Mouse (Mus musculus) lung, adult 2 months (tissue): ENCODE results near the gene Cers6. TPM values are rescaled to one million over a fixed set of nuclear protein-coding genes. Genes with fewer than 3 reads are reported as not detected.

Experiments used
- DNase-seq: peaks from one replicate; pipeline ENCODE4 v3.0.0; 2022
- H3K4me1 ChIP-seq: fragments of 200-500 bp; 2 replicates; pipeline ENCODE4 v1.6.1; 2011; ENCODE audit warnings: low read length; ENCODE audit not compliant: control insufficient read depth, insufficient read depth
- H3K4me3 ChIP-seq: fragments of 200-500 bp; replicated peaks from 2 replicates; pipeline ENCODE3; 2011; ENCODE audit warnings: low read depth, mild to moderate bottlenecking, control low read depth, low read length; ENCODE audit errors: extremely low read depth
- CTCF ChIP-seq: fragments of 200-500 bp; IDR thresholded peaks from 2 replicates; pipeline ENCODE4 v1.5.1; 2011; ENCODE audit warnings: mild to moderate bottlenecking, low read length, control low read depth; ENCODE audit not compliant: insufficient read depth
- POLR2A ChIP-seq: fragments of 200-500 bp; IDR thresholded peaks from 2 replicates; pipeline ENCODE4 v1.6.1; 2011; ENCODE audit warnings: low read depth, mild to moderate bottlenecking, control low read depth, low read length, borderline replicate concordance; ENCODE audit errors: extremely low read depth
- WGBS: fragments of 180-500 bp; shearing (Covaris S2); methylation state at CpG from one replicate; pipeline ENCODE4 v1.1.7; 2018; 5-methylcytosine and 5-hydroxymethylcytosine counted together
- polyA plus RNA-seq: library from polyadenylated mRNA; depleted of rRNA; stranded (reverse); fragments of >200 nt; gene quantifications from 2 replicates; pipeline ENCODE4 v1.2.3, GENCODE M21; 2012

The Cers6 gene
- polyA plus RNA-seq, 1 experiment = 16.2 TPM

DNA sequence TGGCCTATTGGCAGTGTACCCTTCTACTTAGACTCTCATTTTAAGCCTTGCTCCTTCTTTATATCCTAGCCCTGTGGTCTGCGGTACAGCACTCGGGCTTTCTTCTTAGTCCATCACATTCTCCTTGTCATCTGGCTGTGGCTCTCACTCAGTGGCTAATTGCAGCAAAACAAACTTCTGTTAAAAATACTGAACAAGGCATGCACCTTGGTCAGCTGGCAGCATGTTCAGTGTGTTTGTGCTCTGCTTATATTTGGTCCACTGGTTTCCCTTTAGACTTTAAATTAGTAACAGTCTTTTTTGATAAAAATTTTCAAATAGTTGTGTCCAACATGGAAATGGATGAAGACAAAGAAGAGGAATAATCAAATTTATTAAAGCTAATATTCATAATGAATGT lies 94.3 kb downstream of the Cers6 start:
- no peak for TF ChIP-seq POLR2A
- no peak for TF ChIP-seq CTCF
- Histone ChIP-seq H3K4me3 (no peak overlapping the region), H3K4me1 (no peaks in the 10 kb centered on the region)
- 88% methylated on average over 2 of the region's 2 CpGs for WGBS
- no peak for DNase-seq

DNA sequence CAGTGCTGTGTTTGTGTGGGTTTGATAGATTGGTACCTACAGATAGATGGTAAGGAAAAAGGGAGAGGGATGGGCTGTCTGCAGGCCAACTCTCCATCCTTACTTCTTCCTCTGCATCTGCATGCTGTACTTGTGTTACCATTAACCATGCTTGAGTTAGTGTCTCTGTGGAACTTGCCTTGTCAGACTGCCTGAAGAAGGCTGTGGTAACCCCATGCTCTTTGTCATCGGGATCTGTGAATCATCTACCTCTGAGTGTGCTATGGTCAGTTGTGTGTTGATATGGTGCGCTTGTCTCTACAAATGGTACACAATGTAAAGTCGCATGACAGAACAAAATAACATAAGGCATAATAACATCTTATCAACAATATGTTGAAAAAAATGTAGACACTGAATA lies 94.9 kb downstream of the Cers6 start:
- DNase-seq = no peak
- Histone ChIP-seq H3K4me3 (no peak overlapping the region), H3K4me1 (no peaks in the 10 kb centered on the region)
- 90% methylated on average over 3 of the region's 3 CpGs for WGBS
- TF ChIP-seq CTCF (no peak), POLR2A (no peak)

DNA sequence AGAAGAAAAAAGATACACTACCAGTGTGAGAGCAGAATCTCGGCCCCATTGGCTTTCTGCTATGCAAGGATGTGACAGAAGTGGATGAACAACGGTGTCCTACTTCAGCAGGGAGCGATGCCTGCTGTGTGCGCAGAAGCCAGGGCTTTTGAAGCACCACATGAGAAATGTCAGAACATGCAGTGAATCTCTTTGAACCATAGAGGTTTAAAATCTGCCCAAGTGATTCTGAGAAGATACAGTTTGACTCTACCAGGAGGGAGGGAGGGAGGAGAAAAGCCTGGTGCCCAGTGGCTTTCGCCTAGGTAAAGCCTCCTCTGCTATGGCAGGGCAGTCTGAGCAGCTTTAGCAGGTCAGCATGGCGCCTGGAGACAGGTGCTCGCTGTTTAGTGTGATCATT lies 96.6 kb downstream of the Cers6 start:
- Histone ChIP-seq H3K4me3 (no peak overlapping the region), H3K4me1 (no peaks in the 10 kb centered on the region)
- WGBS = 80% methylated on average over 7 of the region's 7 CpGs
- DNase-seq = no peak
- TF ChIP-seq POLR2A (no peak), CTCF (no peak)

DNA sequence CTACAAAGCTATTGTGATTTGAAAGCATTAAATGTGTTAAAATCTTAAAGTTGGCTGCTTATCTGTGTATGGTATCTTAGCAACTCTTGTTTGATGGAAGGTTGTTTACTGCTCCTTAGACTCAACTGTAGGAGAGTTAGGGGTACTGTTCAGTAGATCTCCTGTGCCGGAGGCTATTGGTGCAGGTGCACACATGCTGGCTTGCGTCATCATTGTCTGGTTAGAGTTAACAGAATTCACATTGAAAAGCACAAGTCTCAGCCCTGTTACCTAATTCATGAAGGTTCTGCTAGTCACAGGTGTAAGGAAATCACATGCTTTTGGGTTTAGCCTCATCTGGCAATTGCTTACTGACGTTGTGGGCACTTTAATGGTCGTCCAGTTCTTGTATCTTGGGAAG lies 98.3 kb downstream of the Cers6 start:
- DNase-seq = no peak
- 82% methylated on average over 4 of the region's 4 CpGs for WGBS
- TF ChIP-seq POLR2A (no peak), CTCF (no peak)
- no peaks in the 10 kb centered on the region for H3K4me1 ChIP-seq
- H3K4me3 ChIP-seq = no peak overlapping the region

DNA sequence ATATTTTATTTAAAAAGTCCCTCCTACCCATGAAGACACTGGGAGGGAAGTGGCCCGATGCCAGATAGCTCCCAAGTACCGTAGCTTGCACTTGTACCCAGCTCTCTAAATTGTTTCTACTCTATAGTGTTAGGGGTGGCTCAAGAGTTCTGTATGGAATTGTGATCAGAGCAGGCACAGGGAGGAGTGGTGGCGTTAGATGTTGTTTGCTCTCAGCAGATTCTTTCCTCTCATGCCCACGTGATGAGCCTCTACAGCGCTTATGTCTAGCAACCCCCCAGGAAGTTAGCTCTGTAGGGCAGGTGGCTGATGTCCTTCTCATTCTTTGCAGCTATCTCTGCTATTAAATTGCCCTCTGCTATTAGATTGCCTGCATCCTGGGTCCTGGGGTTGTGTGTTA lies 98.8 kb downstream of the Cers6 start:
- DNase-seq = no peak
- H3K4me1 ChIP-seq = no peaks in the 10 kb centered on the region
- TF ChIP-seq CTCF (no peak), POLR2A (no peak)
- WGBS = 61% methylated on average over 5 of the region's 5 CpGs
- H3K4me3 ChIP-seq = no peak overlapping the region

DNA sequence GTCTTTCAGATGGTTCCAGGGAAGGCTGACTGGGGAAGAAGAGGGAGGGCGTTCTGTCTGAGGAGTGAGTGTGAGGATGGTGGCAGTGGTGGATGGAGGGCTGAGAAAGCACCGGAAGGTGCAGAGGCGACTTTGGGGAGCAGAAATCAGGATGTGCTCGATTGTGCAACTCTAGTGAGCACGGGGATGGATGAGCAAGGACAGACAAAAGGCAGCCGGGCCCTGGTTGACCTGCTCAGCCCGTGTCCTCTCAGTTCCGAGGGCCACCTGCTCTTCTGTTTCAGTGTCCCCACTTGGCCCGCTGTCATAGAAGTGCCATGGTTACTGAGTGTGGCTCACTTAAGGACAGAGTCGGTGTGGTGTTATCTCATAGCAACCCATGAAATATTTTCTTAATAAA lies 99.4 kb downstream of the Cers6 start:
- no peak for TF ChIP-seq POLR2A
- TF ChIP-seq CTCF = no peak
- Histone ChIP-seq H3K4me1 (no peaks in the 10 kb centered on the region), H3K4me3 (no peak overlapping the region)
- 85% methylated on average over 10 of the region's 10 CpGs for WGBS
- DNase-seq = no peak

DNA sequence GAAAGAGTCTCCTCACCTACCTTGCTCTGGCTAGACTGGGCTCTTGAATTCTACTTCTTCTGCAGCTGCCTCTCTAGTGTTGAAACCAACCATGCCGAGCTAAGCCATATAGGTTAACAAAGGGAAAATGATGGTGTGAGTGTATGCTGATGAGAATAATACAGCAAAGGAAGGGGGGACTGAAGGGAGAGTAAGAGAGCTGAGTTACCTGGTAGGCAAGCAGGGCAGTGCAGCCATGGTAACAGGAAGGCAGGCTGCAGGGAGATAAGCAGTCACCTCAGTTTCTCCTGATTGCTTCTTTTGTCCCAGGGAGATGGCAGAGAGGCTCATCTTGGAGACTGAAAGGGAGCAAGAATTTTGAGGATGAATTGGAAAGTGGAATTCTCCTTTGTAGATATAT lies 105.1 kb downstream of the Cers6 start:
- no peak for DNase-seq
- no peaks in the 10 kb centered on the region for H3K4me1 ChIP-seq
- no peak overlapping the region for H3K4me3 ChIP-seq
- TF ChIP-seq POLR2A = no peak
- TF ChIP-seq CTCF = no peak
- WGBS = 79% methylated on average over 1 of the region's 1 CpGs

DNA sequence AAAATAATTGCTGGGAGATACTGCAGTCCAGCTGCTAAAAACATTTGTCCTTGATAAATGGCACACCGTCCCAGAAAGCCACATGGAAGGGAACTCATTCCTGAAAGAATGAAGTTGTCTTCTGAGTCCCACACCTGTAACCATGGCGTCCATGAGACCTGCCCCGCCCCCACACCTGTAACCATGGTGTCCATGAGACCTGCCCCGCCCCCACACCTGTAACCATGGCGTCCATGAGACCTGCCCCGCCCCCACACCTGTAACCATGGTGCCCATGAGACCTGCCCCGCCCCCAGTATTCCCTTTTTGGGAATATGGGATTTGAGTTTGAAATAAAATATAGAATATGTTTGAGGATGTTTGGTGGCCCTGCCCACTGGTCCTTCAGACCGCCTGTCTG lies 106.8 kb downstream of the Cers6 start:
- TF ChIP-seq CTCF (no peak), POLR2A (no peak)
- Histone ChIP-seq H3K4me1 (no peaks in the 10 kb centered on the region), H3K4me3 (no peak overlapping the region)
- WGBS = 84% methylated on average over 8 of the region's 8 CpGs
- DNase-seq = no peak

DNA sequence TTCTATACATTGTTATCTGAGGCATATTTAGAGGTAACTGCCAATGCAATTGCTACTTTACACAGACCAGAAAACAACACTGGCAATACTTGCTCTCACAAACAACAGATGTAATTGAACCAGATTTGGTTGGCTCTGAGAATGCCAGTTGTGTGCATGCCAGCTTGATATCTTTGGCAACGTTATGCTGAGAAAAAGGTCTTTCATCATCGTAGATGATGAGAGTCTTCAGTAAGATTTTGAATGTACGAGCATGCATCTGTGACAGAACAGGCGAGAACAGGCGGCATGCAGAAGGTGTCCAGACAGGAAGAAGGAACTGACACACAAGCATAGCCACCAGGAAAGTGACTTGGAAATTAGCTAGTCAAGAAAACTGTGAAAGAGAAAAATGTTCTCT lies 110.6 kb downstream of the Cers6 start:
- WGBS = 84% methylated on average over 5 of the region's 5 CpGs
- no peak for TF ChIP-seq POLR2A
- TF ChIP-seq CTCF = no peak
- no peak for DNase-seq
- Histone ChIP-seq H3K4me1 (no peaks in the 10 kb centered on the region), H3K4me3 (no peak overlapping the region)

DNA sequence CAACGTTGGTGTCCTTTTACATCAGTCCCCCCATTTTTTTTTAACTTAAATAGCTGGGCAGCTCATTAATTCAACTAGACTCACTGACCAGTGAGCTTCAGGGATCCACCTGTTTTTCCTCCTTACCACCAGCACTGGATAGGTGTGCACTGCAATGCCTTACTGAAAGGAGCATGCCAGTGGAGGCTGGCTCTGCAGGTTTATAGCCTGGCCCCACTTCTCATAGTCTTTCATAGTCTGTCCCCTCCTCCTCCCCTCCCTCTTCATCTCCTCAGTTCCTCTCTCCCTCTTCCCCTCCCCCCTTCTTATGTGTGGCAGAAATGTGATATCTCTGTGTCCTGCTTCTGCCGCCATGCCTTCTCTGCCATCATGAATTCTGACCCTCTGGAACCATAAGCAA lies 112.5 kb downstream of the Cers6 start:
- DNase-seq = no peak
- no peak overlapping the region for H3K4me3 ChIP-seq
- no peaks in the 10 kb centered on the region for H3K4me1 ChIP-seq
- WGBS = 68% methylated on average over 2 of the region's 2 CpGs
- TF ChIP-seq POLR2A (no peak), CTCF (no peak)

DNA sequence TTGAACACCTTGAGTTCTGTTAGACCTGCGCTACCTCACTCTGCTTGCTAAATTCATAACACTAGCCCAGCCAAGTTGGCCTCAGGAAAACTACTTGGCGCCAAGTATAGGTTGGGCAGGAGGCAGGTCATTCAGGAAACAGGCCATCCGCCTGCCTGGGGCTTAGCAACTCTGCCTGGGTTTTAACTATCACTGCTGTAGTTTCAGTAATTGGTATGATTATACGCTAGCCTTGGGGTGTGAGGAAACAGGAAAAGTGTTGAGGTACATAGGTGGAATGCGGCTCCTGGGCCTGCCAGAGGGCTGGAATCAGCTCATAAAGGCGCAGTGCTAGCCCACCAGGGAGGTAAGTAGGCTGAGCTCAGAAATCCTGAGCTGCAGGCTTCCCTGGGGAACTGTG lies 114.0 kb downstream of the Cers6 start:
- TF ChIP-seq POLR2A (no peak), CTCF (no peak)

More for the DNA sequence above, 114.0 kb downstream of the Cers6 start:
- Histone ChIP-seq H3K4me3 (no peak overlapping the region), H3K4me1 (no peaks in the 10 kb centered on the region)
- no peak for DNase-seq
- WGBS = 81% methylated on average over 6 of the region's 6 CpGs
